Mouse (Mus musculus): ENCODE measurements around the gene Ublcp1.

Ublcp1 gene

GRCm38 (mm10) chr11:44422337-44423111 lies 47.8 kb downstream of the Ublcp1 start:
- DNase-seq (ENCODE audit: low read depth, low spot score): no peak

DNA sequence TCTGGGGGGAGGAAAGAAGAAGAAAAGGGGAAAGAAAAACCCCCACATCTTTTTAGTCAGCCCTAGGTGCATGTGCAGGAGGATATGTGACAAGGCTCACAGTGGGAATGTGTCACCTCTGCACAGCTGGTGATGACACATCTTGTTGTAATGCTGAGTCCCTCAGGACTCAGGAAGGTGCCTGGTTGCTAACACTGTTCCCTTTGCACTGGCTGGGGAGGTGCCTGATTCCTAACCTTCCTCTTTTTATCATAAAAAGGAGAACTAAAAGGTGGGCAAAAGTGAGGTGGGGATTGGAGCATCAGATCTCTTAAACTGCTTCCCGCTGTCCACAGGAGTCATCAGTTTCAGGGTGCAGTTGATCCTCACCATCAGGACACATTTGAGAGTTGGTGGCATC lies 52.9 kb downstream of the Ublcp1 start:
- DNase-seq (ENCODE audit: low read depth, low spot score): no peak

- DNase-seq (ENCODE audit: low read depth, low spot score): no peak
These were observed 55.7 kb downstream of the Ublcp1 start for GRCm38 (mm10) chr11:44414605-44415004.

- no peak for DNase-seq (ENCODE audit: low read depth, low spot score)
These were observed 56.9 kb downstream of the Ublcp1 start for GRCm38 (mm10) chr11:44413371-44413770.

DNA sequence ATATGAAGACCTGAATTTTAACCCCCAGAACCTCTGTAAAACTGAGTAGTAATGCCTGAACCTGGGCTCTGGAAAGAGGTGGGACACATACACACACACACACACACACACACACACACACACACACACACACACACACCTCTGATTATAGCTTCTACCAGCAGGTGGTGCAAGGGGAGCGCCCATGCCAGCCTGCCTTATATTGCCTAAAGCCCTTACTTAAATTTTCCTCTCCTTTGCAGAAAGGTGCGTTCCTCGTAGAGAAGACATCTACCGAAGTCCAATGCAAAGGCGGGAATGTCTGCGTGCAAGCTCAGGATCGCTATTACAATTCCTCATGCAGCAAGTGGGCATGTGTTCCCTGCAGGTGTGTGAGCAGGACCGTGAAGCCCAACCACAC lies 58.0 kb downstream of the Ublcp1 start:
- DNase-seq (ENCODE audit: low read depth, low spot score): no peak

- DNase-seq (ENCODE audit: low read depth, low spot score): no peak
These were observed 59.9 kb downstream of the Ublcp1 start for GRCm38 (mm10) chr11:44410413-44410812.

- peak; percentile 8 for DNase-seq (ENCODE audit: low read depth, low spot score)
These were observed 61.7 kb downstream of the Ublcp1 start for GRCm38 (mm10) chr11:44408626-44409025.

GRCm38 (mm10) chr11:44406457-44406856 lies 63.8 kb downstream of the Ublcp1 start:
- DNase-seq (ENCODE audit: low read depth, low spot score): no peak

GRCm38 (mm10) chr11:44405961-44406360 lies 64.3 kb downstream of the Ublcp1 start:
- no peak for DNase-seq (ENCODE audit: low read depth, low spot score)

DNA sequence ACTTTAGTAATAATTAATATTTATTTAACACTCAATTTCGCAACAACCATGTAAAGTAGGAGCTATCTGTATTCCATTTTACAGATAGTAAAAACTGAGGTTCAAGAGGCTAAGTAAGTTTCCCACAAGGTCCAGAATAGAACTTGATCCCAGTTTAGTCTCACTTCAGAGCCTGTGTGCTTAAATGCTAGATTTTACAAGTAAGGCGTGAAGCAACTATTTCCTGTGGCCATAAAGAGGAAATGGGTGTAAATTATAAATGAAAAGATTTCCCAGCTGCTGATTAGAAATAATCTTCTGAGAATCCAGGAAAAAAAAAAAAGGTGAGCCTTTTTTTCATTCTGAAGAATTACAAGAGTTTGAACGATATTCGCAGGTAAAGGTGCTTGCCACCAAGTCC lies 65.2 kb downstream of the Ublcp1 start:
- no peak for DNase-seq (ENCODE audit: low read depth, low spot score)
